Mouse (Mus musculus) cerebellum, postnatal 36 days (tissue): ENCODE measurements around the gene 2900026A02Rik.

ENCODE experiments used
- DNase-seq, 2 experiments: peaks; one replicate each; pipeline ENCODE4 v3.0.0; 2021 to 2022; ENCODE audit warnings: mixed read lengths in 2 of 2

2900026A02Rik gene

DNA sequence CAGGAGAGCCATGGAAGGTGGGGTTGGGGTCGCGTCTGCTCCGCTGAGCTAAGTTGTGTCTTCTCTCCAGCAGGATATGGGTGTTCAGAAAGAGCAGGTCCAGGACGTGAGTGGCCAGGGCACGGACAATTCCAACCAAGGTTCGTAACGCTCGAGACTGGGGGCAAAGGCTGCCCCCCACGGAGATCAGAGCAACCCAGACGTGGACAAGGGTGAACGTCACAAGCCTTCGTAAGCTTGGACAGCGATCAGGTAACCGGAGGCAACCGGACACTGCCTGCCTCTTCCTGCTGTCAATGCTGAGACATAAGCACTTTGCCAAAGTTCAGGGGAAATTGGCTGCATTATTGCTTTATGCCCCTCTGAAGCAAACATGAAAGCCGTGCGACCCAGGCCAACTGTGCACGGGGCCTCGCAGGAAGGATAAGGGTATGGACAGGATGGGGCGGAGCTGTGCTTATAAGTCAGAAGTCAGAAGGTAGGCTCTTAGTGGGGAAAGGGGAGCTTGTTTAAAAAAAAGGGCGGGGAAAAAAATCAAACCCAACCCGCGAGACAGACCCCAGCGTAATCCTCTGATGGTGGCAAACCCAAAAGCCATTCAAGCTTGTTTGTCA is 130.9 kb downstream of the 2900026A02Rik start:
- no peak for DNase-seq

DNA sequence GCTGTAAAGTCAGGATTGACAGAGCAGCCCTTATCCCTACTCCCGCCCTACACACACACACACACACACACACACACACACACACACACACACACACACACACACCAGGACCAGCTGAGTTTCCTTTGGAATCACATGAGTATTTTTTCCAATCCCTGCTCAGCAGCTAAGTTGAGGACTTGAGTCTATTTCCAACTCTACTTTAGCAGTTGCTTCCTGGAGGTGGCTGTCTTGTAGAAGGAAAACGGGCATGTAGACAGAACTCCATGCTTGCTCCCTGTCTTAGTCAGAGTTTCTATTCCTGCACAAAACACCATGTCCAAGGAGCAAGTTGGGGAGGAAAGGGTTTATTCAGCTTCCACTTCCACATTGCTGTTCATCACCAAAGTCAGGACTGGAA is 133.6 kb downstream of the 2900026A02Rik start:
- no peak for DNase-seq

DNA sequence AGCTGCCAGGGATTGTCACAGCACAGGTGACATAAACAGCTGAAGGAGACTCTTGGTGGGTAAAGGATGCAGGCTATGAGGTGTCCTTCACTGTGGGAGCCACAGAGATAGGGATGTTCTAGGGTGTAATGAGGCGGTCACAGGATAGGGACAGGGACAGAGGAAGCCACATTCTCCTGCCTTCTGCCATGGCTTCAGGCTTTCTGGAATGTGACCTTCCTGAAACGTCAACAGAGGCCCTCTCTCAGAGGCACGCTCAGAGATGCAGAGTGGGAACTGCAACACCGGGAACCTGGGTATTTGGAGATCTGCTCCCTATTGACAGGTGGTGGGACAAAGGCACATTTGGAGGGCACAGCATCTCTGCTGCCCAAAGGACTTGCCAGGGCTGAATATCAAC is 134.0 kb downstream of the 2900026A02Rik start:
- DNase-seq = peak in 1 of 2 experiments; percentile 31

DNA sequence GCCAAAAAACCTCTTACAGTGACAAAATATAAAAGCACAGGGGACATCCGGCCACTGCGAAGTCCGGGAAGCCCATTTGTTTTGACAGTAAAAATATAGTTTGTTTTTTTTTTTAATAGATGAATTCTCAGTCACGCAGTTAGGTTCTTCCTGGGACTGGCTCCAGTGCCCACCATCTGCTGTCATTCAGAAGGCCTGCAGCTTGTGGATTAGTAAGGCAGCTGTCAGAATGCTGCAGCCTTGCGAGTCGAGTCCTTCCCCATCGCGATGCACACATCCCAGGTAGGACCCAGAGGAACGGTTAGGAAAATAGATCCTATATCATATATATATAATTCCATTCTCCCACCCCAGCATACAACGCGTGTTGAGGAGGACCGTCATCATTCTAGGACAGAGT is 134.6 kb downstream of the 2900026A02Rik start:
- peak; percentile 53 to 58 for DNase-seq

DNA sequence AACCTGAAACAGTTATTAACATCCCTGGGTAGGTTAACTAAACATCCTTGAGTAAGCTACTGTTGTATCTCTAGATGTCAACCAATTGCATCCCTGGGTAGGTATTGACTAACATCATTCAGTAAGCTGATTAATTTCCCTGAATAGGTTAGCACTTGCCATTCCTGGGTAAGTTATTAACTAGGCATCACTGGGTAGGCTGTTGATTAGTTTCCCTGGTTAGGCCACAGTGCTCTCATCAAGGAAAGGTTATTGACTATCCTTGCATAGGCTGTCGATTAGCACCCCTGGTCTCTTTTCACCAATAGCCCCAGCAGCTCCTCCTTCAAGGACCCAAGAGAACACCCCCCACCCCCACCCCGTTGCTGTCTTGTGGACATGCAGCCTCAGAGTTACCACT is 135.1 kb downstream of the 2900026A02Rik start:
- no peak for DNase-seq

DNA sequence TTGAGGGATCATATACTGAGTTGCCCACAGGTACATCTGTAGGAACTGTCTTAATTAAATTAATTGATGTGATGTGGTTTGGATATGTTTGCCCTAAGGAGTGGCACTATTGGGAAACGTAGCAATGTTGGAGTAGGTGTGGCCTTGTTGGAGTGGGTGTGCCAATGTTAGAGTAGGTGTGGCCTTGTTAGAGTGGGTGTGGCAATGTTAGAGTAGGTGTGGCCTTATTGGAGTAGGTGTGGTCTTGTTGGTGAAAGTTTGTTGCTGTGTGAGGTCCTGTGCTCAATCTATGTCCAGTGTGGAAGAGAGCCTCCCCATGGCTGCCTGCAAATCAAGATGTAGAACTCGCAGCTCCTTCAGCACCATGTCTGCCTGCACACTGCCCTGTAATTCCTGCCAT is 136.7 kb downstream of the 2900026A02Rik start:
- no peak for DNase-seq

DNA sequence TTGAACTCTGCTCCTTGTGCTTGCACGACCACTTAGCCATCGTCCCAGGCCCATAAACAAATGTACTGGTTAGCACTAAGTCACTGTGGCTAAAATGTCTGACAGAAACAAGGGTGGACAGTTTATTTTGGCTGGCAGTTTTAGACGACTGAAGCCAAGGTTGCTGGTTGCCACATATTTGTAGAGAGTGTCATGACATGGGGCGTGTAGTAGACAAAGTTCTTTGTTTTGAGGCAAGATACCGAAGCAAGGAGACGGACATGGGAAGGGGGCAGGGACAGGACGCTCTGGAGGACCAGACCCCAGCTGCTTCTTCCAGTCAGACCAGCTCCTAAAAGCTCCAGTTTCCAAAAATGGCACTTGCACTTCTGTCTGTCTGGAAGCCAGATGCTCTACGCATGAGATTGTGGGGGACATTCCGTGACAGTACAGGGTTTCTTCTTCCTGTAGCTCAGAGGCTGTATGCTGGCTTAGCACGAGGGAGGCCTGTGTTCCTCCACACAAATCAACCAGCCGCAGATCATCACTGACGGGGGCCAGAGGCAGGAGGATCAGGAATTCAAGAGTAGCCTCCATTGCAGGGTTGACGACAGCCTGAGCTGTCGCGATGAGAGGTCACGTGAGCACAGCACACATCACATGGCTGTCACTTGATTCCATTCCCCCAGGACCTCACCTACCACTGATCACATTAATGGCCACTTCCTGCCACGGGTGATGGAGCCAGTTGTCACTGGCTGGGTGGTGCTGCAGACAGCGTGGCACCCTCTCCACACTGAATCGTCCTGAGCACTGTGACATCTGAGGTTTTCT is 138.5 kb downstream of the 2900026A02Rik start:
- no peak for DNase-seq

DNA sequence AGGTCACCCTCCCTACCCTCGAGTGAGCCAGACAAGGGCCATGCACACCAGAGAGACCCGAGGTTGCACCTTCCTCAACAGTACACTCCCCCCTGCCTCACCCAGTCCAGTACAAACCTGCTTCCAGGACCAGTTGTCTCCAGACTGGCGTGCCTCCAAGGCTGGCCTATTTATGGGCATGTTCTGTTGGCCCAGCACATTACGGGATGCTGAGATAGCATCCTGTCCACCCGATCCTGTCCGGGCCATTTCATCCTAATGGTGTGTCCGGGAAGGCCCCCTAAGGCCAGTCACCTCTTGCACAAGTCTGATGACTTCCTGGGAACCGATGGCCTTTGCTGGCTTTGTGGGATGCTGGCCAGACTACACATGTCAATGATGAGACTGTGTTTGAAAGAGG is 139.6 kb downstream of the 2900026A02Rik start, which contains the start of gene Crybb3:
Gene Crybb3, minus strand, starts transcription at position 146 of the 400 bp plus-strand sequence.
- DNase-seq = peak; percentile 91 to 92

DNA sequence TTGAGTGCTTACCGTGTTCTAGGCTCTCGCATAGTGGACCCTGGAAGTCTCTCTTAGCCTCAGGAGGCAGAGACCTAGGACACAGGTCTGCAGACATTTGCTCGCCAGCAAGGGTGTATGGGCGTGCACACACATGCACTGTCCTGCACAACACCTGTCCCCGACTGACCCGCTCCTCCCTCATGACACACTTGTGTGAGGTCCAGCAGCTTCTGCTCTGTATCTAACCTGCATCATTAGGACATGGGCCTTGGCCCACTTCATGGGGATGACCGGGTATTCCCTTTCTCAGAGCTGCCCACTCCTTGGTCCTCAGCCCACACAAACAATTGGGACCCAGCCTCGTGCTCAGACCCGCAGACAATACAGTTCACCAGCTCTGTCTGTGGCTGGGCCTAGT is 140.0 kb downstream of the 2900026A02Rik start:
- no peak for DNase-seq

DNA sequence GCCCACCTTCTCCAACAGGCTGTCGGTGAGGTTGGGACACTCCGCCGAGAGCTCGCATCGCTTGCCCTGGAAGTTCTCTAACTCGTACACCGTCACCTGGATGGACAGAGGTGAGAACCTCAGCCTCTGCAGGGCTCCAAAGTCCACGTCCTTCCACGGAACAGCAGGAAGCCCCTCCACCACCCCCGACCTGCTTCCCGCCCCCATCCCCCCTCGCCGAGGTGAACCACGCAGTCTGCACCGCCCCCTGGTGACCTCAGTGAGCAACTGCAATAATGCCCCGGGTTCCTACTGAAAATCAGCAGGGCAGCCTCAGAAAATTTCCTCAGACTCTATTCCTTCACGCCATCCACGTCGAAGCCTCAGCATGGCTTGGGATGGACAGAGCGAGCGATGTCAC is 141.3 kb downstream of the 2900026A02Rik start:
- peak; percentile 60 to 62 for DNase-seq

DNA sequence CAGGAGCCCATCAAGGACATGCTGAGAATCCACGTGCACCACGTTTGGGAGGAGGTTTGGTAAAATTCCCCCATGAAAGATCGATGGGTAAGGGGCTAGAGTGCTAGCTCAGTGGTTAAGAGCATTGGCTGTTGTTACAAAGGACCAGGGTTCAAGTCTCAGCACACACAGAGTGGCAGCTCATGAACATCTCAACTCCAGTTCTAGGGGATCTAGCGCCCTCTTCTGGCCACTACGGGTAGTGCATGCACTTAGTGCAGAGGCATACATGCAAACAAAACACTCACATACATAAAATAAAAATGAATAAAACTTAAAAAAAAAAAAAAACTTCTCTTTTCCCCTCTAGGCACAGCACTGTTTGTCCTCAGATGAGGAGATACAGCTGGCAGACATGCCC is 142.3 kb downstream of the 2900026A02Rik start:
- DNase-seq = no peak

DNA sequence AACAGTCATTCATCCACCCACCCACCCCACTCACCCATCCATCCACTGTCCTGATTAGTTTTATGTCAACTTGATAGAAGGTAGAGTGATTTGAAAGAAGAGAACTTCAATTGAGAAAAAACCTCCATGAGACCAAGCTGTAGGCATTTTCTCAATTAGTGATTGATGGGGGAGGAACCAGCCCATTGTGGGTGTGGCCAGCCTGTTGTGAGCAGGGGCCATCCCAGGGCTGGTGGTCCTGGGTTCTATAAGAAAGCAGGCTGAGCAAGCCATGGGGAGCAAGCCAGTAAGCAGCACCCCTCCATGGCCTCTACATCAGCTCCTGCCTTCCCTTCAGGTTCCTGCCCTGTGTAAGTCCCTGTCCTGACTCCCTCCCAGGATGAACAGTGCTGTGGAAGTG is 151.0 kb downstream of the 2900026A02Rik start, which contains the start of gene Crybb2:
Gene Crybb2, minus strand, starts transcription at position 101 of the 400 bp plus-strand sequence.
- no peak for DNase-seq

DNA sequence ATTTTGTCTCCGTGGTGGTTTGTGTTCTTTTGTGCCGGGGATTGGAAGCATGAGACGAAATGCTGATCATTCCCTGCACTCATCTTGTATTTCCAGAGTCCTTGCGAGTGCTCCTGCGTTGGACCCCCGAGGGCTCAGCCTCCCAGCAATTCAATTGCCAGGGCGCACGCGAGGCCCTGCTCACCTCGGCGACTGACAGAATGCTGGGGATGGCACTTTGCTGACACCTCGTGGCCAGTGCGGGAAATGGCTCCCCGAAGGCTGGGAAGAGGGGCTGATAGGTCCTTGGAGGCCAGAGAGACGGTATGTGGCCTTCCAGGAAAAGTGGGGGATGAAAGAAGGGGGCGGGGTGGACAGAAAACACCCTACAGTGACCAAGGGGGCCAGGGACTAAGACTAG is 166.7 kb downstream of the 2900026A02Rik start:
- DNase-seq = peak; percentile 85 to 88

DNA sequence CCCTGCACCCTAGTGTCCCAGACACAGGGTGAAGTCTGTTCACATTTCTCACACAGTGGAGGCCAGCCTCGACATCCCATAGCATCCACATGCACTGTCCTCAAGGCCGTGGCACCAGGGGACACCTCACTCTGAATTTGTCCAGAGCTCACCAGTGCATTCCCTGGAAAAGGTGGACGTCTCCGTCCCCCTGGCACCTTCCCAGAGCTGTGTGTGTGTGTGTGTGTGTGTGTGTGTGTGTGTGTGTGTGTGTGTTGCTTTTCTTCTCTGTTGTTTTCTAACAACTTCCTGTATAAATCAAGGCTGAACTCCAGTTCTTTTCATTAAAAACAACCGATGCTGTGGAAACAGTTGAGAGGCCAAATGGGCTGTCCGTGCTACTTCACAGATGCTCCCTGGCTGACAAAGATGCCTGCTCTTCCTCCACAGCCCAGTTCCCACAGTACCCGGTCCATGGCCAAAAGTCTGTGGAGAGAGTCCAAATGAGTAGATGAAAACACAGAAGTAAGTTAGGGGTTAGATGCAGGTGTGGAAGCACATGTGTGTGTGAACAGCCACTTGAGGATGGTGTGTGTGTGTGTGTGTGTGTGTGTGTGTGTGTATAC is 170.4 kb downstream of the 2900026A02Rik start:
- DNase-seq = no peak

DNA sequence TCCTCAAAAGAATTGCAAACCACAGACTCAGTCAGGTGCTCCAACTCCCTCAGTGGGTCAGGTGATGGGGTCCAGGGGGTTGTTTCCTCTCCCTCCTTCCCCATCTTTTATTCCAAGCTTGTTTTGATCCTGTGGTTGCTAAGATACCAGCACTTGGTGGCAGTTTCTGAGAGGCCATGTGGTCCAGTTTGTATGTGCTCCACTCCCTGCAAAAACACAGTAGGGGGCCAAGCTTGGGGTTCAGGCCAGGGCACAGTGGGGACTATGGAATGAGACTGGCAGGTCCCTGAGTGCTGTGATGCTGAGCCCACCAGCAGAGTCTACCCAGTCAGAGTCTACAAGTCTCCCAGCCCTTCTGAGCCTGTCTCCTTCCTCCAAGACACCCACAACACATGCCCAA is 171.2 kb downstream of the 2900026A02Rik start:
- no peak for DNase-seq

DNA sequence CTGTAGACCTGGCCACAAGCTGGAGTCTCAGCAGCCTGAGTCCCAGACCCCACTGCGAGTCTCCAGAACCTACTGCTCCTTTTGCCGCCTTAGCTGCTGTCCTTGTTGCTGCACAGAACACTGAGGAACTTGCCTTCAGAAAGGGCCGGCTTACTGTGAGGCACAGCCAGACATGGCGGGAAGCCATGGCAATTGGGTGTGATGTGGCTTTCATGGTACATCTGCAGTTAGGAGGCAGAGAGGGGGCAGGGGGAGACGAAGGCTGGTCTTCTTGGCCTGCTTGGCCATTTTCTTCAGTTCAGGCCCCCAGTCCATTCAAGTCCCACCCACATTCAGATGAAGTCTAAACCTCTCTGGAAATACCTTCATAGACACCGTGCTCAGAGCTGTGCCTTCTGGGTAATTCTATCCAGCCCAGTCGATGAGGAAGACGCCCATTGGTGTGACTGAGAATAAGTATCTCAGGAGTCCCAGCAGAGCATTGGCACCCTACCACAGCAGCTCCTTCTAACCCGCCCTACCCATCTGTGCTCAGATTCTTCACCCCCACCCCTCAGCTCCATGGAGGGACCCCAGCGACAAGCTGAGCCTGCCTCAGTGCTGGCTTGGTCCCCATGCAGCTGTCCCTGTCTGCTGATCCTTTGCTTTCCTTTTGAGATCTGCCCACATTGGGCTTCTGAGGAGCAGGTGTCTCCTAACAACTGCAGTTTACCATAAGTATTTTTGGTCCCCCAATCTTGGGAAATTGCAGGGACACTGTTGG is 175.3 kb downstream of the 2900026A02Rik start:
- no peak for DNase-seq

DNA sequence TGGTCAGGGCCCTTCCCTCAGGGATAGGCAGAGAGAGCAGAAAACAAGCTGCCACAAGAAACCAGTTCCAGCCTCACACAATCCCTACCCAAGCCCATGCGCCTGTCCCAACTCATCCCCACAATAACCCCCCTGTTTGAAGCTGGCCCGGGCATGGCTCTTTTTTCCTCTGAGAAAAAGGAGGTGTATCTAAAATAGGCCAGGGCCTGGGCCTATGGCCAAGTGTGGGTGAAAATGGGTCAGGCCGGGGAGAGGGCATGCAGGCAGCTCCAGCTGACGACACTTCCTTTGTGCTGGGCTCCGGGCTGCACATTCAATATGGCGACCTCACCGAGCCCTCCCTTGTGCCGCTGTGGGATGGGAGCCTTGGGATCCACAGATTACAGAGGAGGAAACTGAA is 177.5 kb downstream of the 2900026A02Rik start:
- peak; percentile 91 to 94 for DNase-seq

DNA sequence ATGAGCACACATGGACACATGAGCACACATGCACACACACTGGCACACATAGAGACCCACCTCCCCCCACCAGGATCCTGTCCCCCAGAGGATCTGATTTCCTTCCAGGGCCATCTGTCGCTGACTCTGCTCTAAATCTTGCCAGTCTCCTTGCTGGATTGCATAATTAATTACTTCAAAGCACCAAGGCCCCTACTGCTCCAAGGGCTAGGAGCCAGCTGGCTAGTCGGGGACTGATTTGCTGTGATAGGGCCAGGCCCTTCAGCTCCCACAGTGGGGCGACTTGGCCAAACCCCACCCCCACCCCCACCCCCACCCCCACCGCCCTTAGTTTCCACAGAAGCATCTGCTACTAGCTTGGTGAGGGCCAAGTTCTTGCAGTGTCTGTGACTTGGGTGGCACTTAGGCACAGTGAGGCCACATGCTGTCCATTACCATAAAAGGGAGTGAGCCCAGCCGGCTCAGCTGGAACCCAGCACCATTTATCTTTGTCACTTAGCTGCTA is 179.4 kb downstream of the 2900026A02Rik start:
- peak; percentile 93 for DNase-seq

DNA sequence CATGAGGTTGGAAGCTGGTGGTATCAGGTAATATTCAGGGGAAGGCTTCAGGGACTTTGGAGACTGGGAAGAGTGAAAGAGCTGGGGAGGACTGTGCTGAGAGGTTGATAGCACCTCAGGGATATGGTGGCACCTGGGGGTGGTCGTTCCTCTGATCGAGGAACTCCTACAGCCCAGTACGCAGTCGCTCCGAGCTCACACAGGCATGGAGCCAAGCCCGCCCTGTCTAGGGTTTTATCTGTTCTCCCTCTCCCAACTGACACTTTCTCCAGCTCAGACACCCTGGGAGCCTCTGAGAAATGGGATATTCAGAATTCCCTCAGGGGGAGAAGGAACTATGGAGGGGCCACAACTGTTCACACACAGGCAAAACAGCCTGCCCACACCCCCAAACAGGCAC is 180.3 kb downstream of the 2900026A02Rik start:
- DNase-seq = peak; percentile 49 to 57

DNA sequence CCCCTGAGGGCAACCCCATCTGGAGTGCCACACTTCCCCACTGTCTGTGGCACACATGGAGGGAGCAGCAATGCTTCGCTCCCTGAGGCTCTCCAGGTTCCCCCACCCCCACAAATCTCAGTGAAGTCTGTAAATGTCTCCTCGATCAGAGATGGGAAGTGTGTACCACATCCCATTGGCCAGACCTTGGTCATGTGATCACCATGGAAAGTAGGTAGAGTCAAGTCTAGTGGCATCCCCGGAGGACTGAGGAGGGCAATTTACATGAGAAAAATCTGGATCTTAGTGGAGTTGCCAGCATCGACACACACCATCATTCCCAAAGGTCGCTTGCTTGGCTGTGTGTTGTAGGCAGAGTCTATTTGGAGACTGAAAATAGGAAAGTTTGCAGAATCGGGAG is 182.4 kb downstream of the 2900026A02Rik start:
- DNase-seq = no peak
